In genomic region chr14:98956788-98957187, GRCm38 (mm10) we compare ENCODE assay signal across 16 mouse cellular contexts. TPM values are rescaled to one million over a fixed set of nuclear protein-coding genes. Genes with fewer than 3 reads are reported as not detected.
"Had no signal": no experiment of that assay in that cellular context is flagged by ENCODE, and none has a peak within 500 bp of the region (broad histone marks: within the 10 kb centered on the region; RNA-seq: fewer than 3 reads in every experiment).

No protein-coding gene starts in this region.

- H3K36me3 ChIP-seq: kidney, embryonic 15.5 days; limb, embryonic 12.5 days; midbrain, embryonic 13.5 days; neural tube, embryonic 12.5 days had no signal

- H3K27me3 ChIP-seq: kidney, embryonic 15.5 days; limb, embryonic 12.5 days; midbrain, embryonic 13.5 days; neural tube, embryonic 12.5 days had no signal

- H3K4me3 ChIP-seq: kidney, embryonic 15.5 days; limb, embryonic 12.5 days; midbrain, embryonic 13.5 days; myocyte; neural tube, embryonic 12.5 days had no signal

- H3K27ac ChIP-seq: kidney, embryonic 15.5 days; limb, embryonic 12.5 days; macrophage; midbrain, embryonic 13.5 days; neural tube, embryonic 12.5 days had no signal

- H3K9me3 ChIP-seq: kidney, embryonic 15.5 days; limb, embryonic 12.5 days; midbrain, embryonic 13.5 days; neural tube, embryonic 12.5 days had no signal

- DNase-seq: kidney, adult 2 months; kidney, postnatal 14 days; lung, adult 2 months; right cerebral cortex, postnatal 4 days; spleen, adult 18-20 months; thymus, adult 18-20 months; thymus, postnatal 25 days had no signal

- H3K4me1 ChIP-seq: kidney, embryonic 15.5 days; midbrain, embryonic 13.5 days; neural tube, embryonic 12.5 days had no signal

- H3K9ac ChIP-seq: kidney, embryonic 15.5 days; limb, embryonic 12.5 days; midbrain, embryonic 13.5 days; neural tube, embryonic 12.5 days had no signal

- ATAC-seq: intestine, embryonic 16.5 days; lung, postnatal 0 days; midbrain, embryonic 13.5 days had no signal

- H3K4me2 ChIP-seq: kidney, embryonic 15.5 days; limb, embryonic 12.5 days; midbrain, embryonic 13.5 days; neural tube, embryonic 12.5 days had no signal

RNA-seq across cellular contexts. Expression of gene Rpl36a-ps1, which starts 37.3 kb away (rescaled TPM):
- polyA plus RNA-seq: kidney, adult 2 months; liver, adult 2 months; lung, adult 2 months; neural tube, embryonic 12.5 days had no signal
